Mouse (Mus musculus): Measurements from ENCODE around the gene Zfand4. TPM values are rescaled to one million over a fixed set of nuclear protein-coding genes. Genes with fewer than 3 reads are reported as not detected.

Zfand4 gene
- polyA plus RNA-seq (2014; fragmentation: Illumina TruSeq; extraction: RNeasy Lipid Tissue Mini Kit (QIAGEN cat#74804); ENCODE audit: low read depth, low replicate concordance), result 1.1 TPM

DNA sequence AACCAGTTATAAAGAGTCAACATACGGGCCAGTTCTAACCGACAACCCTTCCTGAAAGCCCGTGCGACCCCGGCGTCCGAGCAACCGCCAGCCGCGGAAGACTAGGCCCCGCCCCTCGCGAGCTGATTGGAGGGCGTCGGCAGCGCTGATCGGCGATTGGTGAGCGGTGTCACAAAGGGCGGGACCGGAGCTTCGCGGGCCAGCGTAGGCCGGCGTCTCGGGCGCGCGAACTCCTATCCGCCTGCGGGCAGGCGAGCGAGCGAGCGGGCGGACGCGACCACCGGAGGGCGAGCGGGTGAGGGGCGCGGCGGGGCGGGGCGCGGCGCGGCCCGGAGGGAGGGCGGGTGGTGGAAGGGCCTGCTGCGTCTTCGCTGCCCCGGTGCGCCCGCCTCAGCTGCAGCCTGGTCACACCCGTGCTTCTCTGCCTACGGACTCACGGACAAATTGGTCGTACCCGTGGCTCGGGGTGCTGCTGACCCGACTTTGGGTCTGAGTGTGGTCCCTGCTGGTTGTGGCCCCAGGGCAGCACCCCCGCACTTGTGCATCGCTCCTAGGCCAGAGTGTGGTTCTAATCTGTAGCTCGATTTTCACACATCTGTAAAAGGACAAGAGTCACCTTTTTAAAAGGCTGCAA is at the start of gene Zfand4:
Zfand4 (plus strand) TSS at position 205 of the 634 bp plus-strand sequence.

GRCm38 (mm10) chr6:116337835-116338501 is 73.9 kb downstream of the Zfand4 start, which contains the start of gene March8:
Gene March8, plus strand, starts transcription at chr6:116338024.

Other genes starting within 250 kb of the Zfand4 start
- gene Tmcc1, start 70.7 kb upstream of the Zfand4 start, polyA plus RNA-seq (2014; fragmentation: Illumina TruSeq; extraction: RNeasy Lipid Tissue Mini Kit (QIAGEN cat#74804); ENCODE audit: low read depth, low replicate concordance), result 6.6 TPM
- 53.6 TPM for gene Washc2, start 56.2 kb upstream of the Zfand4 start, polyA plus RNA-seq (2014; fragmentation: Illumina TruSeq; extraction: RNeasy Lipid Tissue Mini Kit (QIAGEN cat#74804); ENCODE audit: low read depth, low replicate concordance)
- gene March8, start 73.8 kb downstream of the Zfand4 start, polyA plus RNA-seq (2014; fragmentation: Illumina TruSeq; extraction: RNeasy Lipid Tissue Mini Kit (QIAGEN cat#74804); ENCODE audit: low read depth, low replicate concordance), result 195 TPM
- 0.57 TPM for gene Alox5, start 197.0 kb downstream of the Zfand4 start, polyA plus RNA-seq (2014; fragmentation: Illumina TruSeq; extraction: RNeasy Lipid Tissue Mini Kit (QIAGEN cat#74804); ENCODE audit: low read depth, low replicate concordance)
- not detected for gene Olfr211, start 224.9 kb downstream of the Zfand4 start, polyA plus RNA-seq (2014; fragmentation: Illumina TruSeq; extraction: RNeasy Lipid Tissue Mini Kit (QIAGEN cat#74804); ENCODE audit: low read depth, low replicate concordance)
- not detected for gene Olfr212, start 242.3 kb downstream of the Zfand4 start, polyA plus RNA-seq (2014; fragmentation: Illumina TruSeq; extraction: RNeasy Lipid Tissue Mini Kit (QIAGEN cat#74804); ENCODE audit: low read depth, low replicate concordance)

All from kidney, adult 10 weeks (tissue).